Mouse (Mus musculus): ENCODE data around the gene Rhou.

DNA sequence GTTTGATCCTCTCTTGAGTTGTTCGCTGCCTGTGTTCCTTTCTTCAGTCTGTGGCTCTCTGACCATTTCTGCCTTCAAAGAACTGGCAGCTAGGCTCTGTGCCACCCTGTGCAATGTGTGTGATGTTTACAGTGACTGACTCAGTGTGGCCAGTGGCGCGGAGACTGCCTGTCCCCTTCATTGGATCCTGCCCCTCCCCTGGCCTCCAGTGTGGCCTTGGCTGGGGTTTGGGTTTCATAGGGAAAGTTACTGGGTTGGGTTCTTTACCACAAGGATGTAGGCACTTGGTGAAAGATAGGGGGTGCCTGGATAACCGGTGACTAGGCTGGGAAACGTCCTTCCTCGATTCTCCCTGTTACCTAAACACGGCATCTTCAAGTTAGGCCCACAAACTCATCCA, 31.1 kb downstream of the Rhou start:
- TF ChIP-seq CTCF (IDR thresholded peaks at IDR 0.05; ENCODE audit: borderline replicate concordance, insufficient read depth, low read length) (no peak), POLR2A (IDR thresholded peaks at IDR 0.05; ENCODE audit: low read depth, low read length) (no peak)

Measured in embryonic fibroblast, embryonic 13.5 days (primary cell).